Mouse (Mus musculus) embryonic fibroblast, embryonic 13.5 days (primary cell): ENCODE measurements around the gene Thada.

Experiments used
- CTCF ChIP-seq: IDR thresholded peaks from 2 replicates; pipeline ENCODE4 v1.5.1; 2011; ENCODE audit warnings: mild to moderate bottlenecking, control low read depth, low read length, moderate library complexity, borderline replicate concordance; ENCODE audit not compliant: insufficient read depth
- POLR2A ChIP-seq: IDR thresholded peaks from 2 replicates; pipeline ENCODE4 v1.6.1; 2011; ENCODE audit warnings: low read depth, mild to moderate bottlenecking, control low read depth, low read length, moderate library complexity

DNA sequence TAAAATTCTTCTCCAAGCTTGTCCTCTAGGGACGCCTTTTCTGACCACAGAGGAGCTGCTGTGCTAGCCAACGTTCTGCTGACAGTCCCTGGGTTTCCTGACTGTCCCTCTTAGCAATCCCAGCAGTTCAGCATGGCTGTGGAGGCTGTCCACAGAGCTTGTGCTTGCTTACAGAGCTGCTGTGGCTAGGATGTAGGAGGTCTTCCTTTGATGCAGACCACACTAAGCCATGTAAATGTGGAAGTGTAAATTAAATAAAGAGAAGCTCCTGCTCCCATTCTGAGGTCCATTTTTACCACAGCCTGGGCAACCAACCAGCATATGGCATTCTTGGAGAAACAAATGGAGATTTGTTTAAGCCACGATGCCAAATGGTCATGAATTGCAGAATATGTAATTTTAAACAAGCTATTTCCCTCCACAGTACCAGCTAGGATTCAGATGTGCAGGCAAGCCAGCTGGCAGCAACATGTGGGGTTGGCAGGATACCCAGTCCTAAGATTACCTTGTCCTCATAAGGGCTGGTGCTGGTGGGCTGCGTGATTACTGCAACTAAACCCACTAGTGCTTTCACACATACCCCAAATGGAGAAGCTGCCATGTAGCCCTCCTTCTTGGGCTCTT lies 207.3 kb downstream of the Thada start:
- TF ChIP-seq POLR2A: no peak
- no peak for TF ChIP-seq CTCF
